Mouse (Mus musculus): ENCODE results near the gene Pgc.

Pgc gene

DNA sequence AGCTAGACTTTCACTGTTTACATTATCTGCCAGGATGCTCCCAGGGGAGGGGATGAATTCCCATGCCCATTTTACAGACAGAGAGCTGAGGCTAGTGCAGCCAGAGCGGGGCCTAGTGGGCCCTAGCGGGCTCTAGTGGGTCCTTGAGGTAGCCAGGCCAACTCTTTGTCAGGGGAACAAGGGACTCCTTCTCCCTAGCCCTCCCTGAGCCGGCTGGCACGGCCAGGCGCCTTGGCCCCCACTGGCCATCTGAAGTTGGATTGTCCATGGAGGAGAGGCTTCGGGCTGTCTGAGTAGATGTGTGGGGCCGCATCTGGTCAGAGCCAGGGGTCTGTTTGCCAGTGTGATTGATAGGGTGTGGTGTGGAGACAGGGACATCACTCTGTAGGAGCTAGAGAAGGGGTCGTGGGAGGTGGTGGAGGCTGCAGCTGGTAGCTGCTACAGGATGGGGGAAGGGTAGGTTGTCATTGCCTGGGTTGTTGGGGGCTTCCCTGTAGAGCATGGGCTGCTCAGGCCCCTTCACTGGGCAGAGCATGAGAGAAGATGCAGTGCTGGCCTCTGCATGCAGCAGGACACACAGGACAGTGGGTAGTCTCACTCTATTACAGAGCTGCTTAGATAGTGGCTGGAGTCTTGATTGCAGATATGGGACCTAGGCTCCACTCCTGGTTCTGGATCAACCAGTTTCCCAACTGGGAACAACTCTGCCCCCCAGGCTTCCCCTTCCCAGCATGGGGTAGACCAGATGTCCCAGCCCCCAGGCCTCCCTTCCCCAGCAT lies 57.0 kb downstream of the Pgc start:
- DNase-seq (ENCODE audit: low spot score in 2 of 2): no peak

Data from right cerebral cortex, postnatal 36 days (tissue).